Mouse (Mus musculus) limb, embryonic 12.5 days (tissue): ENCODE results near the gene Slc30a2. TPM values are rescaled to one million over a fixed set of nuclear protein-coding genes. Genes with fewer than 3 reads are reported as not detected.

Source experiments
- ATAC-seq: fragments of 200-750 bp; cut with Nextera tagmentation; 2 replicates; pipeline ENCODE4 v1.8.0; 2017; ENCODE audit warnings: low read depth, moderate TSS enrichment; ENCODE audit not compliant: insufficient number of reproducible peaks, insufficient read depth, low FRiP score, low TSS enrichment
- H3K27ac ChIP-seq: fragments of 300-500 bp; sonication (generic); 2 replicates; pipeline ENCODE4 v1.5.1; 2016; ENCODE audit warnings: mild to moderate bottlenecking, moderate library complexity
- H3K27me3 ChIP-seq: fragments of 300-500 bp; sonication (generic); 2 replicates; pipeline ENCODE4 v1.6.1; 2016; ENCODE audit warnings: mild to moderate bottlenecking, moderate library complexity
- H3K36me3 ChIP-seq: fragments of 300-500 bp; sonication (generic); 2 replicates; pipeline ENCODE4 v1.6.1; 2016; ENCODE audit warnings: mild to moderate bottlenecking, moderate library complexity
- H3K4me1 ChIP-seq: fragments of 300-500 bp; sonication (generic); replicated peaks from 2 replicates; pipeline ENCODE4 v1.6.1; 2016
- H3K4me2 ChIP-seq: fragments of 300-500 bp; sonication (generic); 2 replicates; pipeline ENCODE4 v1.6.1; 2016; ENCODE audit warnings: mild to moderate bottlenecking, moderate library complexity
- H3K4me3 ChIP-seq: fragments of 300-500 bp; sonication (generic); replicated peaks from 2 replicates; pipeline ENCODE4 v1.5.1; 2016; ENCODE audit warnings: mild to moderate bottlenecking
- H3K9ac ChIP-seq: fragments of 300-500 bp; sonication (generic); replicated peaks from 2 replicates; pipeline ENCODE4 v1.6.1; 2016; ENCODE audit warnings: mild to moderate bottlenecking, moderate library complexity
- H3K9me3 ChIP-seq: fragments of 300-500 bp; sonication (generic); 2 replicates; pipeline ENCODE4 v1.6.1; 2016; ENCODE audit warnings: mild to moderate bottlenecking, moderate library complexity
- WGBS: fragments of 180-500 bp; shearing (Covaris S2); methylation state at CpG from one replicate; pipeline ENCODE4 v1.1.7; 2016; 5-methylcytosine and 5-hydroxymethylcytosine counted together
- polyA plus RNA-seq: library from polyadenylated mRNA; unstranded; fragments of >200 nt; fragmentation: Nextera tagmentation; extraction: Ambion mirVana; gene quantifications from 2 replicates; pipeline ENCODE4 v1.2.1, GENCODE M21; 2016

Slc30a2 gene
- polyA plus RNA-seq, 1 experiment from 2014 or later: 0.06 TPM

DNA sequence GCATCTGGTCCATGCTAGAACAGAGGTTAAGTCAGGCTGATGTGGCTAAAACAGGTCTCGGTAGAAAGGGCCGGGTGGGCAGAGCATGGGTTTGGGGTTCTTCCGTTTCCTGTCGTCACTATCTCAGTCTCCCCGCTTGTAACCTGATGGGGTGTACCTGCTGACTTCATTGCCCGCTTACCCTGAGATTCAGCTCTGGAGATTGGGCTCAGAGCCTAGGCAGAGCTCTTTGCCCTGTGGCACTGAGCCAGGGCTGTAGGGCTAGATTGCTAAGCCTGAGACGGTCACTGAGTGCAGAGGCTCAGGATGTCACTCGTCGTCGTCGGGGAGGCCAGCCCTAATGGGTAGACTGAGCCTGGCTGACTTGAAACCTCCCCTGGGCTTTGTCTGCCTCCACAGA lies 5.1 kb downstream of the Slc30a2 start:
- no peak for ATAC-seq
- Histone ChIP-seq H3K4me3 (no peak overlapping the region), H3K9me3 (no peaks in the 10 kb centered on the region), H3K9ac (no peak overlapping the region), H3K4me1 (peaks cover 23% of the 10 kb centered on the region), H3K27ac (no peak overlapping the region), H3K4me2 (no peak overlapping the region), H3K36me3 (no peaks in the 10 kb centered on the region), H3K27me3 (peaks cover 47% of the 10 kb centered on the region)
- 79% methylated on average over 11 of the region's 11 CpGs for WGBS

DNA sequence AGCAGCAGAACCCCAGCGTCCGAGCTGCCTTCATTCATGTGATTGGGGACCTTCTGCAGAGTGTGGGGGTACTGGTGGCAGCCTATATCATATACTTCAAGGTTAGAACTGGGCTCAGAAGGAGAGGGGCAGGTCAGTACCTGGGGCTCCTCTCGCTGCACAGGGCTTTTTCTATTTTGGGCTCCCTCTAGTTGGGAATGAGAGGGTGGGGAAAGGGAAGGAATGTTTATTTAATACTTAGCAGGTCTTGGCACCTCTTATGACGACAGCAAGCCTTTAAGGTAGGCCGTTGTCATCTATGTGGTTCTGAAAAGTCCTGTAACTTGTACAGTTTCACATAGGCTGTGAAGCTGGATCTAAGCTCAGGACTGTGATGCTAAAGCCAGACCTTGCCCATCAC lies 5.6 kb downstream of the Slc30a2 start:
- no peak for ATAC-seq
- H3K9ac ChIP-seq: no peak overlapping the region

DNA sequence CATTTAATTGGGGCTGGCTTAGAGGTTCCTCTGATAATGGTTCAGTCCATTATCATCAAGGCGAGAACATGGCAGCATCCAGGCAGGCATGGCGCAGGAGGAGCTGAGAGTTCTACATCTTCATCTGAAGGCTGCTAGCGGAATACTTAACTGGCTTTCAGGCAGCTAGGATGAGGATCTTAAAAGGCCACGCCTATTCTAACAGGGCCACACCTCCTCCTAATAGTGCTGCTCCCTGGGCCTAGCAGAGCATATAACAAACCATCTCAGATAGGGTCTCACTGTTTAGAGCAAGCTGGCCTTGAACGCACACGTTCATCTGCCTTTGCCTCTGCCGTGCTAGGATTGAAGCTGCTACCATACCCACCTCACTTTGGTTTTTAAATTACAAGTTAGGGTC lies 6.8 kb downstream of the Slc30a2 start:
- Histone ChIP-seq H3K4me1 (peaks cover 14% of the 10 kb centered on the region), H3K36me3 (no peaks in the 10 kb centered on the region), H3K4me3 (no peak overlapping the region), H3K27me3 (peaks cover 31% of the 10 kb centered on the region), H3K27ac (no peak overlapping the region), H3K4me2 (no peak overlapping the region), H3K9ac (no peak overlapping the region), H3K9me3 (no peaks in the 10 kb centered on the region)
- no peak for ATAC-seq
- WGBS: 90% methylated on average over 7 of the region's 7 CpGs

More for the DNA sequence above, 5.6 kb downstream of the Slc30a2 start:
- no peak overlapping the region for H3K4me2 ChIP-seq
- H3K9me3 ChIP-seq: no peaks in the 10 kb centered on the region
- H3K36me3 ChIP-seq: no peaks in the 10 kb centered on the region
- peaks cover 42% of the 10 kb centered on the region for H3K27me3 ChIP-seq
- H3K4me3 ChIP-seq: no peak overlapping the region
- H3K27ac ChIP-seq: no peak overlapping the region
- H3K4me1 ChIP-seq: peaks cover 18% of the 10 kb centered on the region
- WGBS: 78% methylated on average over 5 of the region's 5 CpGs

DNA sequence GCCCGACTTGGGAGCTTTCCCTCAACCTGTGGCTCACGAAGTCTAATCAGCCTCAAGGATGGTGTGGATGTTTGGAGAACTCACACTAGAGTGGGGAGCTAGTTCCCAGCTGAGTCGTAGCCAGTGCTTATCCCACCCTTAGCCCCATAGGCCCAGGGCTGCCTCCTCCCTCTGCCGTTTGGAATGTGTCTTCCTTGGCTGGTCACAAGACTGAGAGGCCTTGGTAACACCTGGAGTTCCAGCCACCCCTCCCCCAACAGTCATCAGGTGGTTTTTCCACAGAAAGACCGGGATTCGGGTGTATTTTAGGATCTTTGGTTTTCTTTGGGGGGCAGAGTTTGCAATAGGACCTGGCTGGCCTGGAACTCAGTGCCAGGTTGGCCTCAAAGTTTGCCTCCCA lies 7.7 kb downstream of the Slc30a2 start:
- no peak overlapping the region for H3K9ac ChIP-seq
- no peaks in the 10 kb centered on the region for H3K9me3 ChIP-seq
- H3K4me3 ChIP-seq: no peak overlapping the region
- no peak overlapping the region for H3K4me2 ChIP-seq
- H3K27ac ChIP-seq: no peak overlapping the region
- peaks cover 16% of the 10 kb centered on the region for H3K4me1 ChIP-seq
- H3K36me3 ChIP-seq: no peaks in the 10 kb centered on the region
- WGBS: 88% methylated on average over 6 of the region's 6 CpGs
- ATAC-seq: no peak
- peaks cover 24% of the 10 kb centered on the region for H3K27me3 ChIP-seq

DNA sequence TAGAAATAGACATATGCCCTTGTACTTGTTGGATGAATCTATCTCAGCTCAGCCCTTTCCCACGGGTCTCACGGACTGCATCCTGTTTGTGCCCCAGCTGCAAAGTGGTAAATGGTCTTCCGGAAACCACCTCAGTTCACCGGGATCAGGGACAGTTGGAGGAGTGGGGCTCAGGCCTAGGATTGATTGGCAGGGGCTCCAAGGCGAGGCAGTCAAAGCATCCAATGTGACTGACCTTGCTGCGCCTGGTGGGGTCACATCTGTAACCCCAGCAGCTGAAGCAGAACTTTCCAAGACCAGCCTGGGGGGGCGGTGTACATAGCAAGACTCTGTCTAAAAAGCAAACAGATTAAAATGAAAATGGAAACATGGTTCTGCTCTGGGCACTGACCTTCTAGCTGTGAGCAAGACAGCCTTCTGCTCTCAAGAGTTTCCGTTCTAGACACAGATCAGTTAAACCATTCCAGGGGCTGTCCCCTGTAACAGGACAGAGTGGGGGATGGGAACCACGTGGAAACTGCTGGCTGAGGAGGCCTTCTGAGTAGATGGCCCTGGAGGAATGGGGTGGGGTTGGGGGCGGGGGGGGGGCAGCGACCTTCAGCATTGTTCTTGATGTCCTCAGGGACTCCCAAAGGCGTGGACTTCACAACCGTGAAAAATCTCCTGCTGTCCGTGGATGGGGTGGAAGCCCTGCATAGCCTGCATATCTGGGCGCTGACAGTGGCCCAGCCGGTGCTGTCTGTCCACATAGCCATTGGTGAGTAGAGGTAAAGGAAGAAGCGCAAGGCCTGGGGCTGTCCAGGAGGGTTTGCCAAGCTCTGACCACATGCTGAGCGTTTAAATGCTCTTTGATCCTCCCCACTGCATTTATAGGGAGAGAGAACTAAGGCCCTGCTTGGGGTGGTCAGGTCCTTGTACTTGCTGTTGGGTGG lies 8.6 kb downstream of the Slc30a2 start:
- no peaks in the 10 kb centered on the region for H3K9me3 ChIP-seq
- H3K4me2 ChIP-seq: no peak overlapping the region
- peaks cover 26% of the 10 kb centered on the region for H3K4me1 ChIP-seq
- no peaks in the 10 kb centered on the region for H3K36me3 ChIP-seq
- 51% methylated on average over 18 of the region's 18 CpGs for WGBS
- no peak overlapping the region for H3K9ac ChIP-seq
- no peak overlapping the region for H3K4me3 ChIP-seq
- no peak overlapping the region for H3K27ac ChIP-seq
- H3K27me3 ChIP-seq: peaks cover 15% of the 10 kb centered on the region
- no peak for ATAC-seq

DNA sequence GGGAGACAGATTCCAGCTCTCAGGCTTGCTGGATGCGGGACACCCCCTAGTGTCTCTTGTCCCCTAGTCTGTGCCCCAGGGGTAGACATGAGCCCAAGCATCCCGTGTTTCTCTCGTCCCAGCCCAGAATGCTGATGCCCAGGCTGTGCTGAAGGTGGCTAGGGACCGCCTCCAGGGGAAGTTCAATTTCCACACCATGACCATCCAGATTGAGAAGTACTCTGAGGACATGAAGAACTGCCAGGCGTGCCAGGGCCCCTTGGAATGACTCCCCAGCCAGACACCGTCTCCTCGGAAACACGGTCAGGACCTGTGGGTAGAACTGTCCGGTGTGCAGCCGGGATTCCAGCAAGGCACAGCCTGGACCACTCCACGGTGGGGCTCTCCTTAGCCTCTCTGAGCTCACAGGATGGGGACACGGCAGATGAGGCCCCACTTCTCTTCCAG lies 9.3 kb downstream of the Slc30a2 start:
- no peaks in the 10 kb centered on the region for H3K36me3 ChIP-seq
- H3K27ac ChIP-seq: no peak overlapping the region
- H3K27me3 ChIP-seq: peaks cover 10% of the 10 kb centered on the region
- 74% methylated on average over 12 of the region's 12 CpGs for WGBS
- no peaks in the 10 kb centered on the region for H3K9me3 ChIP-seq
- H3K9ac ChIP-seq: no peak overlapping the region
- H3K4me3 ChIP-seq: no peak overlapping the region
- peaks cover 29% of the 10 kb centered on the region for H3K4me1 ChIP-seq
- no peak for ATAC-seq
- H3K4me2 ChIP-seq: no peak overlapping the region

DNA sequence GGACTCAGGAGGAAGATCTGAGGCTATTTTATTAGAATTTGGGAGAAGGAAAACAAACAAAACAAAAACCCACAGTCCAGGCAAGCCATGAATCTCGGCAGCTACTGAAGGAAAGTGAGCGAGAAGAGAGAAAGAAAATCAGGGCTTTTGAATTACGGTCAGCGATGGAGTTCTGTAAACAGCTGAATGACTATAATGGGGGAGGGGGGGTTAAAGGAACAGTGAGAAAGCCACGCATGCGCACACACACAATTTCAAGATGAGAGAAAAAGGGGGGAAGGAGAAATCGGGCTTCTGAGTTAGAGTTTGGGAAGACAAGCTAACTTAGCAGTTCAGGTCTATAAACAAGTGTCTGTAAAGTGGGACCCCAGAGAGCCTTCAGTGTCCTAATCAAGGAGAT lies 9.9 kb downstream of the Slc30a2 start:
- H3K4me1 ChIP-seq: peaks cover 34% of the 10 kb centered on the region
- no peak overlapping the region for H3K27ac ChIP-seq
- no peaks in the 10 kb centered on the region for H3K36me3 ChIP-seq
- H3K9ac ChIP-seq: no peak overlapping the region
- no peak overlapping the region for H3K4me2 ChIP-seq
- 76% methylated on average over 7 of the region's 7 CpGs for WGBS
- ATAC-seq: no peak
- H3K4me3 ChIP-seq: no peak overlapping the region
- H3K9me3 ChIP-seq: no peaks in the 10 kb centered on the region
- peaks cover 14% of the 10 kb centered on the region for H3K27me3 ChIP-seq

DNA sequence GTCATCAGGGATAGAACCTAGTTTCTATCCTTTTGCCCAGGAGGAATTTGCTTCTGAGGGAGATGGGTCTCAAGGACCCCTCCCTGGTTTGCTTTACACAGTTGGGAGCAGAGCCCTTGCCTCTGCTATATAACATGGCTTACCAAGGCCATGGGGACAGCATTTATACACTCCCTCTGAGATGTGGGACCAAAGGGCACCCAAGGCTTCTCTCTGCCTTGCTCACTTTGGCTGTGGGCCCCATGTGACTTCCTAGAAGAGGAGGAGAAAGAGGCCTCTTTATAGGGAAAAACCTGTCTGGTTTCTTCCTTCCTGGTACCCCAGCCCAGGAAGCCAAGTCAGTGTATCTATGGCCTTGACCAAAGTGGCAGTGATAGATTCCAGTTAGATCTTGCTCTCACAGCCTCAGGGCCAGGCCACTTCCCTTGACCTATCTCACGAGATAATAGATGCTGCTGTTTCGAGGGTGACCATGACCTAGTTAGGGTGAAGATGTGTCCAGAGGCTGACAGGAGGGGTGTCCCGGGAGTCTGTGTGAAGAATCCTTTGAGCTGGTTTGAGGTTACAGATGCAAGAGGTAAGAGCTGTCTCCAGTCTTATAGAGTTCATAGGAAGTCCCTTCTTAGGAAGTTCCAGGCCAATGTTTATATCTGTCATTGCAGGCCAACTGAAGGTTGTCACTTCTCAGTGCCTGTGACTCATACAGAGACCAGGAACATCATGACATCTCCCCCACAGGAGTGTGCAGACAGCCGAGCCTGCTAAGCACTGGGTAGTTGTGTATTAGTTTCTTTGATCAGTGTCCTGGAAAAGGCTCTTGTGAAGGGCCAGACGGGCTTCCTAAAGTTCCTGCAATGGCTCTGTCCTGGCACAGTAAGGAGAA lies 10.8 kb downstream of the Slc30a2 start:
- no peak overlapping the region for H3K4me2 ChIP-seq
- peaks cover 34% of the 10 kb centered on the region for H3K4me1 ChIP-seq
- no peak for ATAC-seq
- no peaks in the 10 kb centered on the region for H3K36me3 ChIP-seq
- no peak overlapping the region for H3K4me3 ChIP-seq
- H3K9ac ChIP-seq: no peak overlapping the region
- H3K27ac ChIP-seq: no peak overlapping the region
- H3K9me3 ChIP-seq: no peaks in the 10 kb centered on the region
- 77% methylated on average over 5 of the region's 5 CpGs for WGBS
- H3K27me3 ChIP-seq: peaks cover 17% of the 10 kb centered on the region

DNA sequence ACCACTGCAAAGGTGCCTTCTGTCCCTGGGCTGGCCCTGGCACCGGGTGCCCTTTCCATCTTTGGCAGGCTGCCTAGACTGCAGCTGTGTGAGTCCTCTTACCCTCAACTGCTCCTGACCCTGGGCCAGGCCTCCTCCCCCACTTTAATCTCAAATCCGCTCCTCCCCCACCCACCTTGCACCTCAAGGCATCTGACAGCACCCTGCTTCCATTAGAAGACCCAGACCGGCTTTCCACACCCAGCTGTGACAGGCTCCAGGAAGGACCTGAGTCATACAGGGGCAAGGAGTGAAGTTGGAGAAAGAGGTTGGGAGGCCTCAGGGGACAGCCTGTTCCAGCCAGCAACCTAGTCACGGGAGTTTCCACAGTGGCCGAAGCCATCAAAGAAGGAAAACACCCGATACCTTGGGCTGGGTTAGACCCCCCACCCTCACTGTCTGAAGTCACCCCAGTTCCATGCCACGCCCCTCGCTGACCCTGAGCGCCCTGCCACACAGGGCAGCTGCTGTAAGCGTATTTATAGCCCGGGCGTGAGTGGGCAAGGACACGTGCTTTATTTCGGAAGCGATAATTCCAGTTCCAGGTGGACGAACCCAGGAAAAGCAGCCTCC lies 13.0 kb downstream of the Slc30a2 start:
- ATAC-seq: no peak
- no peak overlapping the region for H3K4me3 ChIP-seq
- peaks cover 21% of the 10 kb centered on the region for H3K27me3 ChIP-seq
- 37% methylated on average over 16 of the region's 16 CpGs for WGBS
- no peak overlapping the region for H3K27ac ChIP-seq
- no peaks in the 10 kb centered on the region for H3K36me3 ChIP-seq
- H3K4me2 ChIP-seq: no peak overlapping the region
- no peaks in the 10 kb centered on the region for H3K9me3 ChIP-seq
- H3K4me1 ChIP-seq: peaks cover 37% of the 10 kb centered on the region
- H3K9ac ChIP-seq: no peak overlapping the region; the same call in 1 of the 2 replicates

DNA sequence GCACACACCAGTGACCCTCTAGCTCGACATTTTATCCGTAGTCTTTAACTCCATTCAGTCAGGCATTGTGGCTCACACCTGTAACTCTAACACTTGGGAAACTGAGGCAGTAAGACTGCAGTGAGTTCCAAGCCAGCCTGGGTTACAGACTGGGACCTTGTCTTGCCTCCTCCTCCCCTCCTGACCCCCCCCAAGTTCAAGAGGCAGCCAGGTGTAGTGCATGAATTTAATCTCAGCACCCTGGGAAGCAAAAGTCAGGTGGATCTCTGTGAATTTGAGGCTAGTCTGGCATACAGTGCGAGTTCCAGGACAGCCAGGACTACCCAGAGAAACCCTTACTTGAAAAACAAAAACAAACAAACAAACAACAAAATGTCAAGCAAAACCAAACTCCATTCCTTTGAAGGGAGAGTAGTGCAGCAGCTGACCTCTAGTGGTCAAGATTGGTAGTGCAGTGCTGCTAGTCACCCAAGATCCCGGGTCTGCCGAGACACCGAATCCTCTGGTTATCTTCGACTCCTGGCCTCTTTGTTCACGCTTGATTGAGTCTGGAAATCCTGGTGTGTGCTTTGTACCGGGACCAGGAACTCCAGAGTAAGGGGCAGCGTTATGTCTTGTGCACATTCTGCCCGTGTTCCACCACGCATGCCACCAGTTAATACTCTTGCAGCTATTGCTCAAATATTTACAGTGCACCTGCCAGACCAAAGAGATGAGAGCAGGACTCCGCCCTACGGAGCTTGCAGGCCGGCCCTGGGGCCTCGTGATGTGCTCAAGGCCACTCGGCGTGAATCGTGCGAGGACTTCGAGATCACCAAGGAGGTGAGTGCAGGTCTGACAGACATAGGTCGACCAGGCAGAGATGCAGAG lies 13.8 kb downstream of the Slc30a2 start:
- H3K4me3 ChIP-seq: no peak overlapping the region
- WGBS: 20% methylated on average over 22 of the region's 22 CpGs
- H3K9me3 ChIP-seq: no peaks in the 10 kb centered on the region
- no peak overlapping the region for H3K27ac ChIP-seq
- H3K27me3 ChIP-seq: peaks cover 21% of the 10 kb centered on the region
- ATAC-seq: no peak
- peak overlapping the region; percentile 0; the same call in 1 of the 2 replicates for H3K9ac ChIP-seq
- H3K4me1 ChIP-seq: peaks cover 40% of the 10 kb centered on the region
- H3K36me3 ChIP-seq: no peaks in the 10 kb centered on the region
- H3K4me2 ChIP-seq: peak overlapping the region; percentile 34
